16 mouse cellular contexts compared by ENCODE assay signal in the genomic region with DNA sequence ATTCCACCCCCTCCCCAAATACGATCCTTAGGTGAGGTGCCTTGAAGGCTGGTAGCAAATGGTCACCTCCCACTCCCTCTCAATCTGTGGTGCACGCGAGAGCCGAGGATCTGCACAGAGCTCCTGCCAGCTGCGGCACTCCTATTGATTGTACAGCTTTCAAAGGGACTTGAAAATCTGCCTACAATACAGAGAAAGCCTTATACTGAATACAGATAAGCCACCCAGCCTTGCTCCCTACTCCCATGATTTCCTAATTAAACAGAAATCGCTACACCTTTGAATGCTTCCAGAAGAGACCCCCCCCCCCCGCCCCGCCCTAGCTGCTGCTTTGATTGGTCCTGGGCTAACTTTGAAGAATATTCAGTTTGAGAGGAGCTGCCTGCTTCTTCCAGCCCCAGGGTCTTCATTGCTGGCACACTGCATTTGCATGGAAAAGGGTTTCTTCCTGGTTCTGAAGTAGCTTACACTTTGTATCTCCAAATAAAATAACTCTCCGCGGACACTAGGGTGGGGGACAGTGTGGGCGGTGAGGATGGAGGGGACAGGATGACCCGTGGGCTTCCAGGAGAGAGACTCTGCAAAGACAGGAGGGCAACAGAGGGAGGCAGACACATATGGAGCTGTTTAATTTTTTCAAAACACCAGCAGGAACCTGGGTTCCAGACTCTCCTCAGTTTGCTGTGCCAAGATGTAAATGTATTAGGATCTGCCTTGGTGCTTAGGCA. TPM values are rescaled to one million over a fixed set of nuclear protein-coding genes. Genes with fewer than 3 reads are reported as not detected.
DNase-seq lines count a peak whose midpoint lies in the region; ATAC-seq and TF ChIP-seq lines count a peak whose summit lies in the region.
"Had no signal": no experiment of that assay in that cellular context is flagged by ENCODE, and none has a peak within 500 bp of the region (broad histone marks: within the 10 kb centered on the region; RNA-seq: fewer than 3 reads in every experiment).

No protein-coding gene starts in this region.

- 58% methylated on average over 12 of the region's 12 CpGs for WGBS in forebrain, embryonic 10.5 days
- WGBS in hindbrain, embryonic 13.5 days = 48% methylated on average over 12 of the region's 12 CpGs
- WGBS in midbrain, embryonic 16.5 days = 25% methylated on average over 12 of the region's 12 CpGs
- 61% methylated on average over 12 of the region's 12 CpGs for WGBS in intestine, embryonic 16.5 days

- TF ChIP-seq CTCF in brain, embryonic 14.5 days (IDR thresholded peaks at IDR 0.05; ENCODE audit: borderline replicate concordance, extremely low read depth, insufficient read depth, insufficient read length) = no peak
- TF ChIP-seq CTCF in gastrocnemius, adult 2 months (IDR thresholded peaks at IDR 0.05) = no peak

- peaks cover 28% of the 10 kb centered on the region for H3K4me1 ChIP-seq in forebrain, embryonic 10.5 days
- H3K4me1 ChIP-seq in hindbrain, embryonic 13.5 days (replicated peaks) = peaks cover 31% of the 10 kb centered on the region
- H3K4me1 ChIP-seq in midbrain, embryonic 16.5 days (ENCODE audit: control insufficient read depth, insufficient read depth, low read length) = peaks cover 12% of the 10 kb centered on the region
- H3K4me1 ChIP-seq in intestine, embryonic 16.5 days (ENCODE audit: control insufficient read depth, insufficient read depth, low read length) = no peaks in the 10 kb centered on the region
- H3K4me1 ChIP-seq: heart, embryonic 12.5 days had no signal

- no peak overlapping the region for H3K9ac ChIP-seq in hindbrain, embryonic 13.5 days
- no peak overlapping the region for H3K9ac ChIP-seq in midbrain, embryonic 16.5 days (ENCODE audit: low read depth, low read length)
- no peak overlapping the region for H3K9ac ChIP-seq in intestine, embryonic 16.5 days (ENCODE audit: low read depth, low read length)
- H3K9ac ChIP-seq: heart, embryonic 12.5 days; kidney, embryonic 15.5 days; limb, embryonic 13.5 days; liver, postnatal 0 days had no signal

- intact Hi-C loops in gastrocnemius, adult 2 months (cut with DNase I) = no loop called here

- peak; percentile 84 for DNase-seq in brain, embryonic 14.5 days (ENCODE audit: low read depth)
- DNase-seq in forebrain, embryonic 10.5 days (ENCODE audit: extremely low spot score, low spot score) = no peak
- DNase-seq in gastrocnemius, adult 2 months = no peak
- DNase-seq in lung, postnatal 4 days = no peak
- DNase-seq: gastrocnemius, postnatal 14 days; layer of hippocampus, adult 9-11 months; liver, postnatal 0 days; thymus, postnatal 14 days had no signal

- no peak for TF ChIP-seq POLR2A in brain, embryonic 14.5 days (IDR thresholded peaks at IDR 0.05; ENCODE audit: borderline replicate concordance, extremely low read depth, insufficient read depth, insufficient read length, poor library complexity, severe bottlenecking)

- H3K27me3 ChIP-seq in forebrain, embryonic 10.5 days (ENCODE audit: poor library complexity, severe bottlenecking) = 0 out of 2 replicates have a peak, but pooled peaks cover 9% of the 10 kb centered on the region
- H3K27me3 ChIP-seq in hindbrain, embryonic 13.5 days = no peaks in the 10 kb centered on the region
- no peaks in the 10 kb centered on the region for H3K27me3 ChIP-seq in midbrain, embryonic 16.5 days (ENCODE audit: control insufficient read depth, insufficient read depth, low read depth, low read length)
- no peaks in the 10 kb centered on the region for H3K27me3 ChIP-seq in intestine, embryonic 16.5 days (replicated peaks; ENCODE audit: control insufficient read depth, insufficient read depth, low read length)
- H3K27me3 ChIP-seq: heart, embryonic 12.5 days; kidney, embryonic 15.5 days; limb, embryonic 13.5 days had no signal

- 0 out of 2 replicates have a peak, but pooled peaks have one; percentile 54 for ATAC-seq in hindbrain, embryonic 13.5 days (ENCODE audit: low FRiP score)
- ATAC-seq in midbrain, embryonic 16.5 days = peak; percentile 83
- ATAC-seq in intestine, embryonic 16.5 days = no peak
- ATAC-seq: activated CD4-positive, CD25-positive, alpha-beta regulatory T cell, adult 4 months; liver, postnatal 0 days had no signal

- no peak overlapping the region for H3K4me3 ChIP-seq in forebrain, embryonic 10.5 days
- no peak overlapping the region for H3K4me3 ChIP-seq in hindbrain, embryonic 13.5 days
- no peak overlapping the region for H3K4me3 ChIP-seq in midbrain, embryonic 16.5 days (ENCODE audit: low read depth, low read length)
- H3K4me3 ChIP-seq in intestine, embryonic 16.5 days (ENCODE audit: low read length) = no peak overlapping the region
- H3K4me3 ChIP-seq in gastrocnemius, adult 2 months = no peak overlapping the region
- H3K4me3 ChIP-seq: heart, embryonic 12.5 days; kidney, embryonic 15.5 days; limb, embryonic 13.5 days had no signal

- no peak overlapping the region for H3K4me2 ChIP-seq in hindbrain, embryonic 13.5 days
- H3K4me2 ChIP-seq in midbrain, embryonic 16.5 days (ENCODE audit: low read length) = 0 out of 2 replicates have a peak overlapping the region, but pooled peaks have one; percentile 22
- no peak overlapping the region for H3K4me2 ChIP-seq in intestine, embryonic 16.5 days (ENCODE audit: low read depth, low read length)
- H3K4me2 ChIP-seq: heart, embryonic 12.5 days; kidney, embryonic 15.5 days; limb, embryonic 13.5 days had no signal

- no peaks in the 10 kb centered on the region for H3K36me3 ChIP-seq in forebrain, embryonic 10.5 days (replicated peaks)
- no peaks in the 10 kb centered on the region for H3K36me3 ChIP-seq in hindbrain, embryonic 13.5 days
- H3K36me3 ChIP-seq in midbrain, embryonic 16.5 days (ENCODE audit: control insufficient read depth, insufficient read depth, low read length) = no peaks in the 10 kb centered on the region
- no peaks in the 10 kb centered on the region for H3K36me3 ChIP-seq in intestine, embryonic 16.5 days (ENCODE audit: control insufficient read depth, insufficient read depth, low read length)
- H3K36me3 ChIP-seq: kidney, embryonic 15.5 days; limb, embryonic 13.5 days had no signal

- H3K27ac ChIP-seq in forebrain, embryonic 10.5 days = peak overlapping the region; percentile 72
- H3K27ac ChIP-seq in hindbrain, embryonic 13.5 days = peak overlapping the region; percentile 59
- peak overlapping the region; percentile 60 for H3K27ac ChIP-seq in midbrain, embryonic 16.5 days (ENCODE audit: low read length)
- no peak overlapping the region for H3K27ac ChIP-seq in intestine, embryonic 16.5 days (ENCODE audit: low read length)
- no peak overlapping the region for H3K27ac ChIP-seq in gastrocnemius, adult 2 months
- H3K27ac ChIP-seq: kidney, embryonic 15.5 days; limb, embryonic 13.5 days had no signal

- peaks cover 11% of the 10 kb centered on the region; the same call in 1 of the 2 replicates for H3K9me3 ChIP-seq in forebrain, embryonic 10.5 days
- H3K9me3 ChIP-seq in hindbrain, embryonic 13.5 days = peaks cover 7% of the 10 kb centered on the region; the same call in 1 of the 2 replicates
- no peaks in the 10 kb centered on the region for H3K9me3 ChIP-seq in midbrain, embryonic 16.5 days (replicated peaks; ENCODE audit: control insufficient read depth, low read length, poor library complexity, severe bottlenecking)
- no peaks in the 10 kb centered on the region for H3K9me3 ChIP-seq in intestine, embryonic 16.5 days (ENCODE audit: control insufficient read depth, low read length)
- H3K9me3 ChIP-seq: kidney, embryonic 15.5 days had no signal

RNA-seq across cellular contexts. Expression of a gene that starts 17.4 kb away (rescaled TPM):
- 29.0 and 67.3 TPM in 2 replicates for polyA plus RNA-seq in brain, embryonic 14.5 days (2012; rRNA removed)
- 2.7 and 4.1 TPM in 2 replicates for polyA plus RNA-seq in forebrain, embryonic 10.5 days (2016; fragmentation: Nextera tagmentation; extraction: Ambion mirVana)
- 32.8 and 34.9 TPM in 2 replicates for polyA plus RNA-seq in hindbrain, embryonic 13.5 days (2015; fragmentation: Nextera tagmentation; extraction: Ambion mirVana)
- 15.5 and 17.3 TPM in 2 replicates for polyA plus RNA-seq in midbrain, embryonic 16.5 days (2015; fragmentation: Nextera tagmentation; extraction: Ambion mirVana)
- 0.62 and 1.3 TPM in 2 replicates for polyA plus RNA-seq in intestine, embryonic 16.5 days (2015; fragmentation: Nextera tagmentation; extraction: Ambion mirVana)
- not detected for total RNA-seq in gastrocnemius, adult 2 months (2021)
- total RNA-seq: gastrocnemius, postnatal 14 days; neutrophil, adult 5-6 weeks had no signal
- polyA plus RNA-seq: activated CD4-positive, CD25-positive, alpha-beta regulatory T cell, adult 4 months had no signal

RNA-seq across cellular contexts. Expression of a gene that starts 47.2 kb away (rescaled TPM):
- polyA plus RNA-seq in brain, embryonic 14.5 days (2012; rRNA removed) = 53.0 and 59.8 TPM in 2 replicates
- 24.4 and 24.6 TPM in 2 replicates for polyA plus RNA-seq in forebrain, embryonic 10.5 days (2016; fragmentation: Nextera tagmentation; extraction: Ambion mirVana)
- polyA plus RNA-seq in hindbrain, embryonic 13.5 days (2015; fragmentation: Nextera tagmentation; extraction: Ambion mirVana) = 33.4 and 35.6 TPM in 2 replicates
- 32.4 and 36.3 TPM in 2 replicates for polyA plus RNA-seq in midbrain, embryonic 16.5 days (2015; fragmentation: Nextera tagmentation; extraction: Ambion mirVana)
- polyA plus RNA-seq in intestine, embryonic 16.5 days (2015; fragmentation: Nextera tagmentation; extraction: Ambion mirVana) = 24.9 and 25.0 TPM in 2 replicates
- 10 to 100 TPM; 18.5 to 19.1 TPM for total RNA-seq in gastrocnemius, adult 2 months (2021)

RNA-seq across cellular contexts. Expression of a gene that starts 48.1 kb away (rescaled TPM):
- 22.1 and 24.3 TPM in 2 replicates for polyA plus RNA-seq in brain, embryonic 14.5 days (2012; rRNA removed)
- 18.4 and 19.8 TPM in 2 replicates for polyA plus RNA-seq in forebrain, embryonic 10.5 days (2016; fragmentation: Nextera tagmentation; extraction: Ambion mirVana)
- polyA plus RNA-seq in hindbrain, embryonic 13.5 days (2015; fragmentation: Nextera tagmentation; extraction: Ambion mirVana) = 32.2 and 34.2 TPM in 2 replicates
- polyA plus RNA-seq in midbrain, embryonic 16.5 days (2015; fragmentation: Nextera tagmentation; extraction: Ambion mirVana) = 37.6 and 38.5 TPM in 2 replicates
- polyA plus RNA-seq in intestine, embryonic 16.5 days (2015; fragmentation: Nextera tagmentation; extraction: Ambion mirVana) = 52.8 and 56.5 TPM in 2 replicates
- total RNA-seq in gastrocnemius, adult 2 months (2021) = 1 to 10 TPM; 1.8 to 3.0 TPM

Comparison
In these comparisons a context has a peak if more than half of its experiments do, and no peak if none do; other contexts are left out.
1. H3K27ac ChIP-seq: peak in forebrain, embryonic 10.5 days (single experiment), hindbrain, embryonic 13.5 days (single experiment) and midbrain, embryonic 16.5 days (single experiment); none in intestine, embryonic 16.5 days (single experiment) and gastrocnemius, adult 2 months (single experiment).